Mouse (Mus musculus) forebrain, postnatal 0 days (tissue): ENCODE measurements around the gene Gm10073. TPM values are rescaled to one million over a fixed set of nuclear protein-coding genes. Genes with fewer than 3 reads are reported as not detected.
"Not testable (repeated sequence)": the region's sequence is repeated elsewhere in the genome, so short reads cannot be mapped to it uniquely, and the experiment has no call there.

ENCODE experiments used
- ATAC-seq: fragments of 200-750 bp; cut with Nextera tagmentation; 2 replicates; pipeline ENCODE4 v1.8.0; 2017; ENCODE audit warnings: mild to moderate bottlenecking, moderate library complexity
- DNase-seq: peaks from one replicate; pipeline ENCODE4 v3.0.0-alpha.2; 2015
- H3K27ac ChIP-seq: fragments of 300-500 bp; sonication (generic); 2 replicates; pipeline ENCODE4 v1.5.1; 2014; ENCODE audit warnings: low read depth, mild to moderate bottlenecking, antibody characterized with exemption, low read length, moderate library complexity, mixed read lengths
- H3K27me3 ChIP-seq: fragments of 300-500 bp; sonication (generic); 2 replicates; pipeline ENCODE4 v1.6.1; 2014; ENCODE audit warnings: mild to moderate bottlenecking, low read length, mixed read lengths; ENCODE audit not compliant: insufficient read depth
- H3K36me3 ChIP-seq: fragments of 300-500 bp; sonication (generic); 2 replicates; pipeline ENCODE4 v1.6.1; 2014; ENCODE audit warnings: mild to moderate bottlenecking, moderate library complexity; ENCODE audit not compliant: insufficient read depth
- H3K4me1 ChIP-seq: fragments of 300-500 bp; sonication (generic); 2 replicates; pipeline ENCODE4 v1.6.1; 2014; ENCODE audit warnings: antibody characterized with exemption; ENCODE audit not compliant: insufficient read depth
- H3K4me2 ChIP-seq: fragments of 300-500 bp; sonication (generic); 2 replicates; pipeline ENCODE4 v1.6.1; 2014; ENCODE audit warnings: low read depth, mild to moderate bottlenecking, moderate library complexity
- H3K4me3 ChIP-seq: fragments of 300-500 bp; sonication (generic); 2 replicates; pipeline ENCODE4 v1.5.1; 2014; ENCODE audit warnings: low read depth, low read length, mixed read lengths
- H3K9ac ChIP-seq: fragments of 300-500 bp; sonication (generic); 2 replicates; pipeline ENCODE4 v1.6.1; 2014; ENCODE audit warnings: mild to moderate bottlenecking
- H3K9me3 ChIP-seq: fragments of 300-500 bp; sonication (generic); 2 replicates; pipeline ENCODE4 v1.6.1; 2016; ENCODE audit warnings: low read length
- CTCF ChIP-seq: sonication (generic); IDR thresholded peaks from 2 replicates; pipeline ENCODE4 v1.5.1; 2016; ENCODE audit warnings: antibody characterized with exemption, control low read depth, low read depth
- WGBS: fragments of 180-500 bp; shearing (Covaris S2); extraction: QIAGEN DNeasy Blood & Tissue Kit; methylation state at CpG from one replicate; pipeline ENCODE4 v1.1.7; 2014; 5-methylcytosine and 5-hydroxymethylcytosine counted together
- polyA plus RNA-seq: library from polyadenylated mRNA; unstranded; fragments of >200 nt; fragmentation: Nextera tagmentation; extraction: Ambion mirVana; gene quantifications from 2 replicates; pipeline ENCODE4 v1.2.1, GENCODE M21; 2015
- total RNA-seq: library from RNA; depleted of rRNA; stranded (reverse); fragments of >200 nt; gene quantifications from 2 replicates; pipeline ENCODE4 v1.2.3, GENCODE M21; 2014; rRNA removed

Gm10073 gene
- total RNA-seq (41.5 and 48.4 TPM in 2 replicates), polyA plus RNA-seq (5.1 and 7.1 TPM in 2 replicates)

DNA sequence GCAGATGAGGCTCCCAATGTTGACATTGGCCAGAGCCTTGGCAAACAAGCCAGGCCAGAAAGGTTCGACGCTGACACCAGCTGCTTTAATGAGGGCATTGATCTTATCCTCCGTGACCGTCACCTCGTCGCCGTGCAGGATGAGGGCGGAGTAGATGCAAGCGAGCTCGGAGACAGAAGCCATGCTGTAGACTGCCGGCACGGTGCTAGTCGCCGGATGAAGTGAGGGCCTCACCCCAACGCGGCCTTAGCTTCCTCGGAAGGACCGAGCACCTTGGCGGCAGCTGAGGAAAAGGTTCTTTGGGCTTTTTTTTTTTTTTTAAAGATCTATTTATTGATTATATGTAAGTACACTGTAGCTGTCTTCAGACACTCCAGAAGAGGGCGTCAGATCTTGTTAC, at the start of gene Gm10073:
Gene Gm10073 (minus strand): TSS at position 294 of the 400 bp plus-strand sequence.
- 72% methylated on average over 20 of the region's 20 CpGs for WGBS

GRCm38 (mm10) chr8:106623016-106623415, 49.8 kb upstream of the Gm10073 start:
- no peak overlapping the region for H3K27ac ChIP-seq

More for the DNA sequence above, at the start of gene Gm10073:
- H3K4me1 ChIP-seq, H3K4me3 ChIP-seq, H3K4me2 ChIP-seq, H3K9ac ChIP-seq, ATAC-seq, DNase-seq, H3K27me3 ChIP-seq, H3K9me3 ChIP-seq, H3K27ac ChIP-seq, H3K36me3 ChIP-seq: not testable (repeated sequence)

GRCm38 (mm10) chr8:106620488-106620887, 47.2 kb upstream of the Gm10073 start:
- WGBS, result 61% methylated on average over 2 of the region's 2 CpGs
- ATAC-seq (no peak), DNase-seq (no peak)
- Histone ChIP-seq H3K4me1 (no peaks in the 10 kb centered on the region), H3K27ac (no peak overlapping the region), H3K27me3 (no peaks in the 10 kb centered on the region), H3K4me3 (no peak overlapping the region), H3K4me2 (no peak overlapping the region), H3K9me3 (no peaks in the 10 kb centered on the region), H3K9ac (no peak overlapping the region), H3K36me3 (no peaks in the 10 kb centered on the region)
- TF ChIP-seq CTCF, result no peak

More at GRCm38 (mm10) chr8:106623016-106623415, 49.8 kb upstream of the Gm10073 start:
- no peak overlapping the region for H3K4me2 ChIP-seq
- no peak overlapping the region for H3K9ac ChIP-seq
- no peaks in the 10 kb centered on the region for H3K27me3 ChIP-seq
- DNase-seq (no peak), ATAC-seq (no peak)
- no peaks in the 10 kb centered on the region for H3K4me1 ChIP-seq
- WGBS, result 82% methylated on average over 5 of the region's 5 CpGs
- H3K4me3 ChIP-seq, result no peak overlapping the region
- H3K36me3 ChIP-seq, result no peaks in the 10 kb centered on the region
- no peaks in the 10 kb centered on the region for H3K9me3 ChIP-seq
- TF ChIP-seq CTCF, result no peak

DNA sequence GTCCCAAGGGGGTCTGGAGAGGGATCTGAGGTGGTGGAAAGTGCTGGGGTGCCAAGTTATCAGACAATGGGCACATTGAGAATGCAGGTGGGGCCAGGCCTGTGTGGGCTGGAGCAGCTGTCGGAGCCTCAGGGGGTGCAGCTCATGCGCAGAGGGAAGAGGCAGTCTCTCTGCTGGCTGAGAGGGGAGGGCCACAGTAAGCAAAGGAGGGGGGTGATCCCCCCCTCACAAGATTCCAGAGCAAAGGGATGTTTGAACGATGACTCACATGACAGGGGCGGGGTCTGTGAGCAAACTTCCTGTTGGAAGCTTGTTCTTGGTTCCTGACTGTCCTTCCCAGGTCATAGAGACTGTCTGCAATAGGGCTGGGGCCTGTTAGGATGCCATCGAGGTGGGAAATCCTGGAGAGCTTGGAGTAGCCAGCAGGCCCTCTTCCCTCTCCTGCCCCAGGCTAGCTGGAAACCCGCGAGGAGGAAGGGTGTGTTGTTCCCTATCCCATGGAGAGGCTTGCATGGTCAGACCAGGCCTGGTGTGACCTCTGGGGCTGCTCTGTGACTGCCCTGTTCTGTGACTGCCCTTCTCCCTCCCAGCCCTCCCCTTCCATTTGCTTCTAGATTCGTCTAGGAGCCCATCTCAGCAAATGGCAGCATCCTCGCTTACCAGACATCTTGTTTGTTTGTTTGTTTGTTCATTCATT, 46.4 kb upstream of the Gm10073 start:
- ATAC-seq, result no peak; the same call in 1 of the 2 replicates

GRCm38 (mm10) chr8:106618324-106618723, 45.1 kb upstream of the Gm10073 start:
- Histone ChIP-seq H3K9me3 (no peaks in the 10 kb centered on the region), H3K36me3 (no peaks in the 10 kb centered on the region), H3K4me2 (no peak overlapping the region), H3K4me3 (no peak overlapping the region), H3K9ac (no peak overlapping the region), H3K4me1 (no peaks in the 10 kb centered on the region), H3K27me3 (no peaks in the 10 kb centered on the region), H3K27ac (no peak overlapping the region)
- TF ChIP-seq CTCF, result no peak
- DNase-seq (no peak), ATAC-seq (no peak)
- 53% methylated on average over 6 of the region's 6 CpGs for WGBS

More for the DNA sequence above, 46.4 kb upstream of the Gm10073 start:
- H3K4me1 ChIP-seq, result no peaks in the 10 kb centered on the region
- no peak overlapping the region for H3K9ac ChIP-seq
- H3K27me3 ChIP-seq, result no peaks in the 10 kb centered on the region
- H3K27ac ChIP-seq, result no peak overlapping the region
- H3K4me3 ChIP-seq, result no peak overlapping the region
- DNase-seq, result no peak
- no peak overlapping the region for H3K4me2 ChIP-seq
- no peaks in the 10 kb centered on the region for H3K36me3 ChIP-seq
- H3K9me3 ChIP-seq, result no peaks in the 10 kb centered on the region
- no peak for TF ChIP-seq CTCF
- WGBS, result 65% methylated on average over 9 of the region's 9 CpGs

- no peak overlapping the region for H3K9ac ChIP-seq
- no peak for TF ChIP-seq CTCF
- 76% methylated on average over 6 of the region's 6 CpGs for WGBS
- no peaks in the 10 kb centered on the region for H3K36me3 ChIP-seq
- H3K4me3 ChIP-seq, result no peak overlapping the region
- no peaks in the 10 kb centered on the region for H3K9me3 ChIP-seq
- no peak for DNase-seq
- no peak overlapping the region for H3K27ac ChIP-seq
- no peak for ATAC-seq
- H3K4me2 ChIP-seq, result no peak overlapping the region
- no peaks in the 10 kb centered on the region for H3K4me1 ChIP-seq
- H3K27me3 ChIP-seq, result no peaks in the 10 kb centered on the region
Measured at GRCm38 (mm10) chr8:106617865-106618264, 44.6 kb upstream of the Gm10073 start.

GRCm38 (mm10) chr8:106617196-106617595, 43.9 kb upstream of the Gm10073 start:
- 24% methylated on average over 6 of the region's 6 CpGs for WGBS
- ATAC-seq (no peak), DNase-seq (no peak)
- Histone ChIP-seq H3K4me2 (no peak overlapping the region), H3K36me3 (no peaks in the 10 kb centered on the region), H3K9me3 (no peaks in the 10 kb centered on the region), H3K4me3 (no peak overlapping the region), H3K9ac (no peak overlapping the region), H3K27ac (no peak overlapping the region), H3K4me1 (no peaks in the 10 kb centered on the region), H3K27me3 (no peaks in the 10 kb centered on the region)
- no peak for TF ChIP-seq CTCF
